ENCODE assay signal across 15 mouse cellular contexts in genomic region chr11:20916961-20917360, GRCm38 (mm10).
A peak's percentile ranks its signal among the peaks of the same experiment; 100 is the strongest.
DNase-seq lines count a peak whose midpoint lies in the region; ATAC-seq and TF ChIP-seq lines count a peak whose summit lies in the region.
"Had no signal": no experiment of that assay in that cellular context is flagged by ENCODE, and none has a peak within 500 bp of the region (broad histone marks: within the 10 kb centered on the region; RNA-seq: fewer than 3 reads in every experiment).

No protein-coding gene starts in this region.

- H3K4me3 ChIP-seq in gastrocnemius, adult 2 months, result no peak overlapping the region
- H3K4me3 ChIP-seq in lung, embryonic 14.5 days (ENCODE audit: low read depth, low read length), result no peak overlapping the region
- H3K4me3 ChIP-seq in bone marrow, adult 2 months (replicated peaks; ENCODE audit: control insufficient read depth, low read depth, low read length), result no peak overlapping the region
- H3K4me3 ChIP-seq in liver, embryonic 11.5 days (ENCODE audit: low read depth, low read length), result no peak overlapping the region

- 81% methylated on average over 7 of the region's 7 CpGs for WGBS in lung, embryonic 14.5 days
- WGBS in bone marrow, adult 2 months, result 80% methylated on average over 7 of the region's 7 CpGs
- 78% methylated on average over 7 of the region's 7 CpGs for WGBS in liver, embryonic 11.5 days

- H3K27ac ChIP-seq in gastrocnemius, adult 2 months, result peak overlapping the region; percentile 73; the same call in 1 of the 2 replicates
- H3K27ac ChIP-seq in lung, embryonic 14.5 days (ENCODE audit: low read depth), result peak overlapping the region; percentile 94; the same call in 1 of the 2 replicates
- H3K27ac ChIP-seq in bone marrow, adult 2 months (ENCODE audit: control insufficient read depth, insufficient read depth, low read depth, low read length, poor library complexity), result peak overlapping the region; percentile 85
- H3K27ac ChIP-seq in liver, embryonic 11.5 days (ENCODE audit: low read depth, low read length), result peak overlapping the region; percentile 92
- H3K27ac ChIP-seq: macrophage had no signal

- no peak for DNase-seq in gastrocnemius, adult 2 months
- DNase-seq in gastrocnemius, postnatal 25 days, result no peak
- no peak for DNase-seq in lung, embryonic 14.5 days
- DNase-seq in lung, postnatal 14 days, result no peak
- no peak for DNase-seq in liver, embryonic 11.5 days (ENCODE audit: low spot score)
- DNase-seq in neural tube, embryonic 10.5 days (ENCODE audit: extremely low spot score, low spot score), result no peak
- no peak for DNase-seq in kidney, postnatal 36 days
- DNase-seq: cerebellum, adult 11-12 months; gastrocnemius, postnatal 10 days; layer of hippocampus, postnatal 36 days; midbrain, embryonic 14.5 days; thymus, adult 18-20 months had no signal

- H3K4me1 ChIP-seq in lung, embryonic 14.5 days (ENCODE audit: insufficient read depth), result peaks cover 24% of the 10 kb centered on the region
- peaks cover 4% of the 10 kb centered on the region; the same call in 1 of the 2 replicates for H3K4me1 ChIP-seq in bone marrow, adult 2 months (ENCODE audit: control insufficient read depth, insufficient read depth, low read length)
- peaks cover 36% of the 10 kb centered on the region for H3K4me1 ChIP-seq in liver, embryonic 11.5 days (replicated peaks; ENCODE audit: control insufficient read depth, insufficient read depth, low read length)

- TF ChIP-seq POLR2A in bone marrow, adult 2 months (IDR thresholded peaks at IDR 0.05; ENCODE audit: borderline replicate concordance, control insufficient read depth, low read depth, low read length), result no peak

- no peak for TF ChIP-seq CTCF in gastrocnemius, adult 2 months (IDR thresholded peaks at IDR 0.05)
- no peak for TF ChIP-seq CTCF in lung, embryonic 14.5 days (IDR thresholded peaks at IDR 0.05; ENCODE audit: low read depth)
- no peak for TF ChIP-seq CTCF in bone marrow, adult 2 months (IDR thresholded peaks at IDR 0.05; ENCODE audit: control insufficient read depth, insufficient read depth, low read length)

- no peaks in the 10 kb centered on the region for H3K9me3 ChIP-seq in lung, embryonic 14.5 days (ENCODE audit: low read depth, low read length)
- H3K9me3 ChIP-seq in liver, embryonic 11.5 days (ENCODE audit: control insufficient read depth, low read length), result no peaks in the 10 kb centered on the region

- H3K36me3 ChIP-seq in lung, embryonic 14.5 days (ENCODE audit: insufficient read depth), result no peaks in the 10 kb centered on the region
- H3K36me3 ChIP-seq in liver, embryonic 11.5 days (ENCODE audit: control insufficient read depth, insufficient read depth, low read length), result no peaks in the 10 kb centered on the region

- no peak overlapping the region for H3K4me2 ChIP-seq in lung, embryonic 14.5 days
- H3K4me2 ChIP-seq in liver, embryonic 11.5 days, result peak overlapping the region; percentile 53

- H3K9ac ChIP-seq in lung, embryonic 14.5 days, result no peak overlapping the region
- peak overlapping the region; percentile 46 for H3K9ac ChIP-seq in liver, embryonic 11.5 days (ENCODE audit: low read depth, low read length)

- intact Hi-C loops in gastrocnemius, adult 2 months (cut with DNase I), result loop anchor here (10.0 kb wide), 2 partner anchors 462 to 538 kb away; no protein-coding TSS in a partner anchor

- no peak for ATAC-seq in lung, embryonic 14.5 days (ENCODE audit: insufficient read depth)
- ATAC-seq in liver, embryonic 11.5 days (replicated peaks; ENCODE audit: low FRiP score), result no peak
- ATAC-seq: hindbrain, embryonic 16.5 days had no signal

- H3K27me3 ChIP-seq in lung, embryonic 14.5 days (ENCODE audit: insufficient read depth, low read length), result no peaks in the 10 kb centered on the region
- no peaks in the 10 kb centered on the region for H3K27me3 ChIP-seq in liver, embryonic 11.5 days (replicated peaks; ENCODE audit: control insufficient read depth, insufficient read depth, low read length)
